Mouse (Mus musculus): Measurements from ENCODE around the gene Myo10.

- TF ChIP-seq CTCF (IDR thresholded peaks at IDR 0.05; ENCODE audit: borderline replicate concordance, control insufficient read depth, extremely low read depth, insufficient read depth, low read length, poor library complexity), result no peak
- no peak for TF ChIP-seq POLR2A (IDR thresholded peaks at IDR 0.05; ENCODE audit: control insufficient read depth, extremely low read depth, insufficient read depth, low read length, poor library complexity)
Measured at GRCm38 (mm10) chr15:25742196-25742595, 119.9 kb downstream of the Myo10 start.
